Mouse (Mus musculus): ENCODE results near the gene Cdkn2b. TPM values are rescaled to one million over a fixed set of nuclear protein-coding genes. Genes with fewer than 3 reads are reported as not detected.

Gene Cdkn2b
- 1 to 10 TPM in 3 of 4 experiments, under 1 TPM in 1; 0.96 to 2.7 (median 1.6) TPM for total RNA-seq (2022)

DNA sequence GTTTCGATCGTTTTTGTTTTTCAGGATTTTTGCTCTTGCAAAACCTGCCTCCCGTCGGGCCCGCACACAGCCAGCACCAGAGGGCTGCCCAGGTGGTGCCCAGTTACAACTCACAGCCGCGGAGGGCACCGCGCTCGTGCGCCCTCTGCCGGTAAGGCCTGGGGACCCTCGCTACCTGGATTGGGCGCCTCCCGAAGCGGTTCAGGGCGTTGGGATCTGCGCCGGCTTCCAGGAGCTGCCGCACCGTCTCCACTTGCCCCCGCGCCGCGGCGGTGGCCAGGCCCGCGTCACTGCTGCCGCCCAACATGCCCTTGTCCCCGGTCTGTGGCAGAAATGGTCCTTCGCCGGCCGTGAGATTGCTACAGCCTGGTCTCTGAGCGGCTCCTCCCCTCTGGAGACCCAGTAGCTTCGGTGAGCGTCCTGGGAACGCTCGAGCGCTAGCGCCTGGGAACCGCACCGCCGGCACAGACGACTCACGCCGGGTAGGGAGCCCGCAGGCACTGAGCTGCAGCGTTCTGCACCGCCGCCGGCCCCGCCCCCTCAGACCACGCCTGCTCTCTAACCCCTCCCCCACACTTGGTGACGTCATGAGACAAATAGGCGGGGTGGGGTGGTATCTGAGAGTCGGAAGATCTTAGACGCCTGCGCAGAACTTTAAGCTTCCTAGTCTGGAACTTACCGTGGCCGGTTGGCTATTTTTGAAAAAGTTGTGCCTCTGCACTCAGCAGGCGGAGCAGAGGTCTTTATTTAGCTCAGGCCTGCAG, at the start of gene Cdkn2b:
TSS of gene Cdkn2b (minus strand) at position 549 of the 764 bp plus-strand sequence.
- DNase-seq (ENCODE audit: low spot score in 2 of 2): peak; percentile 89 to 93

DNA sequence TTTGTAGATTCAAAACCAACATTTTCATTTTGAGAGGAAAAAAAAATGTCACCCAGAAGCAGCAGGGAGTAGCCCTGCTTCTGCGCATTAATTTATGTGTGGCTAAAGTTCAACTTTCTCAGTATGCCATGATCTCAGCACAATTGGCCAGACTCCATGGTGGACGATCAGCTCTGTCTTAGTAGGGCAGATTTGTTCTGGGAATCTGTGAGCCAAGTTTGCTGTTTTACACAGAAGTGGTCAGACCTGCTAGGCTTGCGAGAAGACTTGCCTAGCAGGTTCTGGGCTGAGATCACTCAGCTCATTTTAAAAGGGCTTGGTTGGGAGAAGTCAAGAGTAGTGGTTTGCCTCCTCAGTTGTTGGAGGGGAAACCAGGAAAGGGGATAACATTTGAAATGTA, 49.5 kb upstream of the Cdkn2b start:
- DNase-seq (ENCODE audit: low spot score in 2 of 2): no peak

DNA sequence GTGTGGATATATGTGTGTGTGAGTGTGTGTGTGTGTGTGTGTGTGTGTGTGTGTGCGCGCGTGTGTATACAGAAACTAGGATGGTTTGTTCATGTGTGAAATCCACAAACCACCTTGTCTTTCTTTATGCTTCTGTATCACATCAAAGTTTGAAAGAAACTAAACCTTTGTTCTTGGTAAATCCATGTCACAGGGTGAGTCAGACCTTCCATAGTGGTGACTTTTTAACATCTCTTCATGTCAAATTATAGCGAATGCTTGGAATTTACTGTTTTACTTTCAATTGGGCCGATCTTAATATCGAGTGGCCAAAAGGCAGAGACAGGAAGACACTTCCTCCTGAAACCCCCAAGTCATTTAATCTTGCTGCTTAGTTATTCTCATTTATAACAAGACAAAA, 48.7 kb upstream of the Cdkn2b start:
- DNase-seq (ENCODE audit: low spot score in 2 of 2): no peak

DNA sequence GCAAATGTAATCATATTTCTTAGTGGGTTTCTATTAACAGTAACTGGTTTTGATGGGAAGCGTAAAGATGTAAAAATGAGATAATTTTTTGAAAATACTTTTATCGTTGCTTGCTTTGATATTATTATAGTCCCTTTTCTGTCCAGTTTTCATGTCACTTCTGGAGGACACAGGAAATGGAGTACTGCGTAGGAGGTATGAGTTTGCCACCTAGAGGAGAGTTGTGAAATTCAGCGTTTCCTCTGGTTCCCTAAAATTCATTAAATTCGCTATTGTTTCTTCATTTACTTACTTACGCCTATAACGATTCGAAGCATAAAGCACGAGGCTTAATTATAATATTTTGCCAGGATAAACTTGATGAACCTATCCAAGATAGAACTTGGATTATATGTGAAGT, 43.1 kb upstream of the Cdkn2b start:
- DNase-seq (ENCODE audit: low spot score in 2 of 2): no peak

DNA sequence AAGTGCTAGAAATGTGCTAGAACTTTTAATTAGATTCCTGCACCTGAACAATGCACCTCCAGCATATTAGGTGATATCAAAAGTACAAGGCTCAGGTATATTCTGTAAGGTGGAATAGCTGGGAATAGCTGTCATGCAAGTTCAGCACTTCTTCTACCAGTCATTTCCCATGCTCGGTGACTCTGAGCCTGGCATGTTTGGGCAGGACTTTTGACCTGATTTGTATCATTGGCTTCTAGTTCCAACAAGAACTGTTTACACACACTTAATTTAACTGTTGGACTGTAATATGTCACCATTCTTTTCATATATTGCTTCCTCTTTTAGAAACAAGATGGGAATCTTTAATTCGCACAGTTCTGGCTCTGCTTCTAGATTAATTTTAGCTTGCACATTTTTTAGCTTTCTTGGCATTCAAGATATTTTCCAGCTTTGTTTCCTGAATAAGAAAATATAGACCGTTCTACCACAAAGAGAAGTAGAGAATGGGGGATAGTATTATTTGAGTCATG, 42.3 kb upstream of the Cdkn2b start:
- no peak for DNase-seq (ENCODE audit: low spot score in 2 of 2)

DNA sequence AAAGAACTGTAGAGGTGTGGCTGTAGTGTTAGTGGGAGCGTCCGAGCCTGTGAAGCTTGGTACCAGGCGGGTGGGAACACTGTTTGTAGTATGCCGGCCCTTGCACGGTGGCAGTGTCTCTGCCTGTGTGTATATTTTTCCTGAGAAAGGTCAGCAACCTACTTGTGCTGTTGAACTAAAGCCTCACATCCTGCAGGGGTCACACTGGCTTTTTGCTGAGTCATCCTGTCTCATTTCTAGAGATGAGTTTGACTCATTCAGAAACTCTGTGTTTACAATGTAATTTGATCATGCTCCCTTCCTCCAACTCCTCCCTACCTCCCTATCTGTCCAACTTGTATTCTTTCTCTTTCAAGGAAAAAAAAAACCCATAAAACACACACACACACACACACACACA, 40.6 kb upstream of the Cdkn2b start:
- DNase-seq (ENCODE audit: low spot score in 2 of 2): no peak

DNA sequence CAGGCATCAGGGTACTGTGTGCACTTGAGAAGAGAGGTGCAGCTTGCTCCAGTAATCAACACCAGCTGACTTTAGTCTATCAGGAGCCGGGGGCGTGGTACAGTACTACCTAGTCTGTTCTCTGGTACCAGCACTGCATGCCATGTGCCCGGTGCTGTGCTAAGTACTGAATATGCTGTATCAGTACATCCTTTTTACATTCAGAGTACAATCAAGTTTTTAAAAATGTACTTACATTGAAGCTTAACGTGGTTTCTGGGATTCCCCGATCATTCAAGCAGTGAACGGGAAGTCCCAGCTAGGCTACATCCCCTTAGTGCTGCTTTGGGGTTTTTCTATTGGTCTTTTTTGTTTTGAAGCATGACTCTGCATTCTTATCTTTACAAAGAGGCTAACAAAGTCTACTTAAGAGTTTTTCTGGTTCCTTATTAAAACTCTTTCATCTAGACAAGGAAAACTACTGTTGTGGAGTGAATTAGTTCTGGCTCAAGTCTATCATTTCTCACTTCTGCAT, 40.2 kb upstream of the Cdkn2b start:
- no peak for DNase-seq (ENCODE audit: low spot score in 2 of 2)

DNA sequence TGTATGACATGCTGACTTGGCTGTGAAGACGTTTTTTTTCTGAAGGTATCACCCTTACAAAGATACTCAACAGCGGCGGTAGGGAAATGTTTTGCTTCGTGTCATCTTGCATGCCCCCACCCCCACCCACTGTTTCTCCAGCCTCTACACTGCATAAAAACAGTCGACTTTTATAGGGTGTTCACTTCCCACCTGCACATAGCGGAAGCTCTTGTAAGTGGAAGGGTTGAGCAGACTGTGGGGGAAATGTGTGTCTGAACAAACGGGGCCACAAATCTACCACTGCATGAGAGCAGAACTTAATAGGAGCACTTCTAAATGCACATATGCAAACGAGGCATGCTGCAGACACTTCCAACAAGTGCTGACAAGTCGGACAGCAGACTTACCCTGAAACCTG, 39.6 kb upstream of the Cdkn2b start:
- DNase-seq (ENCODE audit: low spot score in 2 of 2): no peak

DNA sequence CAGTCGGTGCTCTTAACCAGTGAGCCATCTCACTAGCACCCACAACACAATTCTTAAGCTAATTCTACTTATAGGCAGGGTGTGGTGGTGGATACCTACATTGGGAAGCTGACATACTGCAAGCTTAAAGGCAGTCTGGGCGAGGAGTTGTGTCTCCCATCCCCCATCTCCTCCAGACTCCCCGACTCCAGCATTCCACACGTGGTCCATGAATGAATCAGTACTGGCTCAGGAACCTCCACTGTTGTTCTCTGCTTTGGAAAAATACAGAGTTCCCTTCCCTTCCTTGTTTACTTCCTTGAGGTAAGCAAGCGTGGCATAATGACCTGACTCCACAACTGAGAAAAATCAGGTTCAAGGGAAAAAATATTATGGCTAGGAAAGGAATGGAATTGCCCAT, 38.0 kb upstream of the Cdkn2b start:
- DNase-seq (ENCODE audit: low spot score in 2 of 2): no peak

DNA sequence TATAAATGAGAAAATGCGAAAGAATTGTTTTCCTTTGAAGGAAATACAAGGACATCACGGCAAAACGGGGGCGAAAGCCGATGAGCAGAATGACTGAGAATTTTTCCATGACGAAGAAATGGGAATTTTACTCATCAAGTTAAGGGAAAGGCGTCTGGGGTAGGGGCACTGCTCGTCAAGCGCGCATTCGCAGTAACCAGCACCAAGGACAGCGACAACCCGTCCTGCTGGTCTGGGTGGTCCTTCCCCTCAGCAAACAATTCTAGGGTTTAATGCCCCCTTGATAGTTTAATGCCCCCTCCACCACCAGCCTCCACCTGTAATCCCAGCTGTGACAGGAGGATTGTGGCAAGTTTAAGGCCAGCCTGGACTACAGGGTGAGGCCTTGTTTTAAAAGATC, 2.6 kb upstream of the Cdkn2b start:
- DNase-seq (ENCODE audit: low spot score in 2 of 2): no peak

DNA sequence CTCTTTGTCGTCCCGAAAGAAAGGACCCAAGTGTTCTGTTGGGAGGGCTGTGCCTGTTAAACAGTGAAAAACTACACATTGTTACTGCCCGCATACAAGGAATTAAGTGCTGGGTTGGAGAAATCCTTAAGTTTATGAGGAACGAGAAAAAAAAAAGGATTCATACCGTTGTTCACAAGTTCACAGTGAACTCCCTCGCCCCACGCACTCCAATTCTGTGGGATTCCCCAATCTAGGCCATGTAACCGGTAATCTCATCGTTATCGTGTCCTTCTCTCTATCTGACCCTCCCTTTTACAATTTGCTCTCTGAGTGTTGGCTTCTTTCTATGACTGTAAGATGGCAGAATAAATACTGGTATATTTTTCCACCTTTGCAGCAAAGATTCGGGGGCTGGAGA, 843 bp downstream of the Cdkn2b start:
- no peak for DNase-seq (ENCODE audit: low spot score in 2 of 2)

DNA sequence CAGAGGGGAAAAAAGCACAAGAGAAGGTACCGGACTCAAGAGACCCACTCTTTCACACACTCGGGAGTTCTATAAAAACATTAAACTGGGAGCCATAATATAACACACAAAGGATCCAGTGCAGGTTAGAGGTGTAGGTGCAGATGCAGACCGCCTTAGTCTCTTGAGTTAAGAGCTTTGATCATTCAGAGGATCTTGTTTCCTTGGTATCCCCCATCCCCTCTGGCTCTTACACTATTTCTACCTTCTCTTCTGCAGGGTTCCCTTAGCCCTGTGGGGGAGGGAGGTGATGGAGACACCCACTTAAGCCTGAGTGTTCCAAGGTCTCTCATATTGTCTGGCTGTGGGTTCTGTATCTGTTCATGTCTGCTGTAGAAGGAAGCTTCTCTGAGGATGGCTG, 2.8 kb downstream of the Cdkn2b start:
- DNase-seq (ENCODE audit: low spot score in 2 of 2): no peak

DNA sequence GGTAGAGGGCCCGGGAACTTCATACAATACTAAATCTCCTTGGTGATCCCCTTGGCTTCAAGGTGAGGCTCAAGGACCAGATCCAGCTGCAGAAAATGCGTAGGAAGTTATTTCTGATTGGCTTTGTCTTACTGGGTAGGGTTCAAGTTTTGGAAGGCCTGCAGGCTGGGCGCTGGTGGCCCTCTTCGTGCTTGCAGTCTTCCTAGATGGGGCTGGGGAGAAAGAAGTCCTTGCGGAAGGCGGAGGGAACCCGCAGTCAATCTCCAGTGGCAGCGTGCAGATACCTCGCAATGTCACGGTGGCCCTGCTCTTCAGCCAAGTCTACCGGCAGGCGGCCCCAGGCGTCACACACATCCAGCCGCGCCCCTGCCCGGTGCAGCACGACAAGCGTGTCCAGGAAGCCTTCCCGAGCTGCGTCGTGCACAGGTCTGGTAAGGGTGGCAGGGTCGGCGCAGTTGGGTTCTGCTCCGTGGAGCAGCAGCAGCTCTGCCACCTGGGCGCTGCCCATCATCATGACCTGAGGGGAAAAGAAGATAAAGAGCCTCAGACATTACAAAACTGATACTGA, 4.0 kb downstream of the Cdkn2b start:
- no peak for DNase-seq (ENCODE audit: low spot score in 2 of 2)

DNA sequence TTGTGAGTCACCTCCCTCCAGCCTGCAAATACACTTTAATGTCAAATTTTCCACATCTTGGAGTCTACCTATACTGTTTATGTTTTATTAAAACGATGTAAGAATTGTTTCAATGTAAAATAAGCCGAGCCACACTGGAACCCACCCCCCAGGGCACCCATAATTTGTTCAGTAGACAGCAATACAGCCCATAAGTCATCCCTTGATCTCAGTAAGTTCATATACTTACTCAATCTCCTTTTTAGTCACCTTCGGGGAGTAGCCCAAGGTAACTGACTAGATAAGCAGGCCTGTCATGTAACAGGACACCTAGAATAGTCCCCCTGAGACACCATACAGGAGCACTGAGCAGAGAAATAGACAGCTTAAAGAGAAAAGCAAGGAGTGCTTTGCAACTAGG, 5.1 kb downstream of the Cdkn2b start:
- no peak for DNase-seq (ENCODE audit: low spot score in 2 of 2)

DNA sequence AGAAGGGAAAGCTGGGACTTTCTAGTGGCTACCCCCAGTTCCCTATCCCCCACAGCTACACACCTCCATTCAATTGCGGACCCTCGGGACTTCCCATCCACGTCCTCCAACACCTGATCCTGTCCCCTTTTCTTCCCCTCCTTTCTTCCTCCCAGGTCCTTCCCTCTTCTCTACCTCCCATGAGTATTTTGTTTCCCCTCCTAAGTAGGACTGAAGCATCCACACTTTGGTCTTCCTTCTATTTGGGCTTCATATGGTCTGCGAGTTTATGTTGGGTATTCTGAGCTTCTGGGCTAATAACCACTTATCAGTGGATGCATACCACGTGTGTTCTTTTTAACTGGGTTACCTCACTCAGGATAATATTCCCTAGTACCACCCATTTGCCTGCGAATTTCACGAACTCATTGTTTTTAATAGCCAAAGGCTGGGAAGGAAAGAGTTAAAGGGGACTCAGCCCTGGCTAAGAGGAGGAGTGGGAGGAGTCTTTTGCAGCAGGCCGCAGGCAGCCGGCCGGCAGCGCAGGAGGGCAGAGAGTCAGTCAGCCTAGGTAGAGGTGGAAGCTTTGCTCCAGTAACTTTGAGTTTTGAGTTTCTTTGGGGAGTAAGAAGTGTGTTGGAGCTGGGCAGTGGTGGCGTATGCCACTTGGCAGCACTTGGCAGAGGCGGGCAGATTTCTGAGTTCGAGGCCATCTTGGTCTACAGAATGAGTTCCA, 7.4 kb downstream of the Cdkn2b start:
- DNase-seq (ENCODE audit: low spot score in 2 of 2): no peak

DNA sequence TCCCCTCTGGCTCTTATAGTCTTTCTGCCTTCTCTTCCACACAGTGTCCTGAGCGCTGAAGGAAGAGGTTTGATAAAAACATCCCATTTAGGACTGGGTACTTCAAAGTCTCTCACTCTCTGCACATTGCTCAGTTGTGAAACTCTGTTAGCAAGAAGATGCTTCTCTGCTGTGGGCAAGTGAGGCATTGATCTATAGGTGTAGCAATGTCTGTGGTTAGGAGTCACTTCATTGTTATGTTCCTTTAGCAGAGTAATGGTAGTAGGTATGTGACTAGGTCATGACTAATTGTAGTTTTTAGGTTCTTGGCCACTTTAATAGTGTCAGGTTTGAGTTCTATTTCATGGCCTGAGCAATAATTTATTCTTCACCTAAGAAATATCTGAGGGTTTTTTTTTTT, 8.7 kb downstream of the Cdkn2b start:
- DNase-seq (ENCODE audit: low spot score in 2 of 2): no peak

DNA sequence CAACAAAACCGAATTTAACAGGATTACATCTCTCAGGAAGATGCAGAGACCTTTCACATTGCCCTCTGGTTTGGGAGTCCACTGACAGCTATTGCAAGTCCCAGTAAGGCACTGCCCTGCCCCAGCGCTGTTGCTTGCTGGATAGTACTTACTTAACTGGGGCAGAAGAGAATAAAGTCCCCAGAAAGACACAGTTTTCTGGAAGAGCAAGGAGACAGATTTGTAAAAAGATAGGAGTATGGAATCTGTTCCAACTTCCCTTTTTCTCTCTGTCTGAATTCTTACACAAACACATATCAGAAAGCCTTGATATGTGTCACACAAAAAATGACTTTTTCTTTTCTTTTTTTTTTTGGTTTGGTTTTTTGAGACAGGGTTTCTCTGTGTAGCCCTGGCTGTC, 11.1 kb downstream of the Cdkn2b start:
- DNase-seq (ENCODE audit: low spot score in 2 of 2): no peak

DNA sequence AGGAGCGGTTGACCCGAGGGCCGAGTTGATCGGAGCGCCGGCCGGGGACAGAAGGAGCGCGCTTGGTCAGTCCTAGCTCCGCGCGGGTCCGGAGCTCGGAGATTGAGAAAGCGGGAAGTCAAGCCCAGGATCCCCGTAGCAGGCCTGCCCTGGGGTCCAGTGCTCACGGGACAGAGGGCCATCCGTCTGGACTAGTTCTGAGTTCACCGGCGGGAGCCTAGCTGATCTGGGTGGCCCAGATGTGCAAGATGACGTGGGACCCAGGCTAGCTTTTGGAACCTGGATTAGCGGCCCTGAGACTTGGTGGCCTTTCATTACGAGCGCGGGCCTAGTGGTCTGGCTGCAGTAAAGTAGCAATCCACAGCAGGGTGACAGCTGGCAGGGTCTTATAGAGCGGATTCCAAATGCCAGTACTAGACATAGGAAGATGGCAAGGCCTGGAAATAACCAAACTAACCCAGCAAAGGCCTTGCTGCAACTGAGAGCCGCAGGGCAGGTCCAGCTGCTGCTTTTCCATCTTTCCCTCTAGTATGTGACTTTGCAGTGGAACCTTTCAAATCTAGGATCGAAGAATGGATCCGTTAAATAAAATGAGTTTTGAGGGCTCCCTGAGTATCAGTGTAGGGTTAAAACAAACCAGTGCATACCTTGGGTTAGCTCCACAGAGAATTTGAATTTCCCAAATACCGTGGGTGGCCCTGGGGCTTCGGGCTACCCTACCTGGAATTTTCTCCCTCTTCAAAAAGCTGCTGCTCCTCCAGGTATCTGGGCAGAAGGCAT, 15.2 kb downstream of the Cdkn2b start:
- no peak for DNase-seq (ENCODE audit: low spot score in 2 of 2)

DNA sequence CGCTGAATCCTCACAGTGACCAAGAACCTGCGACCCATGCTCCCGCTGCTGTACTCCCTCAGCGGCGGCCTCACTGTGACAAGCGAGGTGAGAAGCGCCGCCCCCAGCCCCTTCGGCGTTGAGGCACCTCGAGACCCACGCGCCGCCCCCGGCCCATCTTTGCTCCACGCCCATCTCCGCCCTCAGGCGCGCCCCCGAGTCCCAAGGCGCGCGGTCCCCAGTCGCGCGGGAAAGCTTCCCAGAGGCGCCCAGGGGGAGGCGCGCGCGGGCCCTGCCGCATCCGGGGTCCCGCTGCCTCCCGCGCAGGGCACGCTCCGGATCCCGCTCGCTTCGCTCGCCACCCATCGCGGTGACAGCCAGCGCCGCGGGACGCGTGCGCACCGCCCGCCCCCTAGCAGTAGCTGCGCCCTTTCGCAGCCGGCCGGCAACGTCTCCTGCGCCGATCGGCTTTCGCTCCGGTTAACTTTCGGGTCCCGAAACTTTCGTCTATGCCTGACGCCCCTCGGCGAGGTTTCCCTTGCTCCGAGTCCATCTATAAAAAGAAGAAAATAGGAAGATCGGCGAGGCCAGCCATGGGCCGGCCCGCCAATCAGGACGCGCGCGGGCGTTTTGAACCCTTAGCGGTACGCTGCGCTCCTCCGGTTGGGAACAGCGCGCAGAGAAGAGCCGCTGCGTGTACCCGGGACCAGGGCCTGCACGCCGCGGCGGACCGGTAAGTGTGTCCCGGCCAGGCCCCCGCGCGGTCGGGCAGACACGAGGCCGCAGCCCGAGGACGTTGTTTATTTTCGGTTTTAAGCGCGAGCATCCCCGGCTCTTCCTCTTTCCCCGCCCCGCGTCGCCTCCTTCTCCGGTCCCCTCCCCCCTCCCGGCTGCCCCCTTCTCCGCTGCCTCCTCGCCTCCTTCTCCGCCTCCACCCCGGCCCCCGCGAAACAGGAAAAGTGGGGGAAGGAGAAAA, 16.1 kb downstream of the Cdkn2b start, which contains the start of gene Cdkn2a:
TSS of gene Cdkn2a (minus strand) at position 168 of the 955 bp plus-strand sequence.
- peak; percentile 15 for DNase-seq (ENCODE audit: low spot score in 2 of 2)

DNA sequence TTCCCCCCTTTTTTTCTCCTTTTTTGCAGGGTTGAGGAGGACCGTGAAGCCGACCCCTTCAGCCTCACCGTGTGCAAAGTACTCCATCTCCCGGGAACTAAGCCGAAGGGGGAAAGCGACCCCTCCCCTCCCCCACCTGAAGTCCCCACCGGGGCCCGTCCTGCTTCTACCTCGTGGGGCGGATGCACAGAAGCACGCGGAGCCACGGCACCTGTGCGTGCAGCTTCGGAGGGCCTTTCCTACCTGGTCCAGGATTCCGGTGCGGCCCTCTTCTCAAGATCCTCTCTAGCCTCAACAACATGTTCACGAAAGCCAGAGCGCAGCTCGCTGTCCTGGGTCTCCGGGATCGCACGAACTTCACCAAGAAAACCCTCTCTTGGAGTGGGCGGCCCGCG, 16.8 kb downstream of the Cdkn2b start:
- DNase-seq (ENCODE audit: low spot score in 2 of 2): no peak

Data from gastrocnemius, adult 8-10 months (tissue).